In genomic region chr12:80229010-80229800, GRCm38 (mm10) we compare ENCODE assay signal across 9 mouse cellular contexts. TPM values are rescaled to one million over a fixed set of nuclear protein-coding genes. Genes with fewer than 3 reads are reported as not detected.
DNase-seq lines count a peak whose midpoint lies in the region; ATAC-seq and TF ChIP-seq lines count a peak whose summit lies in the region.
"Had no signal": no experiment of that assay in that cellular context is flagged by ENCODE, and none has a peak within 500 bp of the region (broad histone marks: within the 10 kb centered on the region; RNA-seq: fewer than 3 reads in every experiment).

No protein-coding gene starts in this region.

- no peak overlapping the region for H3K9ac ChIP-seq in limb, embryonic 14.5 days (ENCODE audit: low read depth, low read length, severe bottlenecking)
- no peak overlapping the region for H3K9ac ChIP-seq in stomach, embryonic 15.5 days

- 33% methylated on average over 5 of the region's 5 CpGs for WGBS in spleen, adult 2 months
- 25% methylated on average over 5 of the region's 5 CpGs for WGBS in limb, embryonic 14.5 days
- WGBS in stomach, embryonic 15.5 days, result 26% methylated on average over 5 of the region's 5 CpGs

- no peak for TF ChIP-seq CTCF in spleen, adult 2 months (IDR thresholded peaks at IDR 0.05; ENCODE audit: extremely low read depth, insufficient read depth, insufficient read length, insufficient replicate concordance)

- peak; percentile 80 for ATAC-seq in granulocyte monocyte progenitor cell, adult 5-6 weeks (replicated peaks; ENCODE audit: poor library complexity, severe bottlenecking)
- ATAC-seq in limb, embryonic 14.5 days (ENCODE audit: low FRiP score, low read depth), result no peak
- ATAC-seq in stomach, embryonic 15.5 days (ENCODE audit: insufficient read depth, low FRiP score, low read depth), result no peak

- no peaks in the 10 kb centered on the region for H3K36me3 ChIP-seq in spleen, adult 2 months (ENCODE audit: control insufficient read depth, insufficient read depth, low read length)
- no peaks in the 10 kb centered on the region for H3K36me3 ChIP-seq in limb, embryonic 14.5 days (ENCODE audit: control insufficient read depth, insufficient read depth, low read length)
- H3K36me3 ChIP-seq in stomach, embryonic 15.5 days, result peaks cover 1% of the 10 kb centered on the region; the same call in 1 of the 2 replicates

- DNase-seq in spleen, adult 2 months (ENCODE audit: low read depth in 1 of 2, low spot score in 2 of 2), result no peak
- no peak for DNase-seq in spleen, postnatal 36 days (ENCODE audit: low spot score in 2 of 2)
- DNase-seq in limb, embryonic 14.5 days (ENCODE audit: low spot score), result peak; percentile 59
- DNase-seq in frontal cortex, postnatal 10 days (ENCODE audit: low spot score in 2 of 2), result no peak
- no peak for DNase-seq in cerebellum, adult 18-20 months
- no peak for DNase-seq in embryo, embryonic 9.5 days (ENCODE audit: extremely low spot score)

- no peaks in the 10 kb centered on the region for H3K27me3 ChIP-seq in spleen, adult 2 months (ENCODE audit: control insufficient read depth, insufficient read depth, low read length)
- H3K27me3 ChIP-seq in limb, embryonic 14.5 days (ENCODE audit: control insufficient read depth, insufficient read depth, low read length), result no peaks in the 10 kb centered on the region
- H3K27me3 ChIP-seq in stomach, embryonic 15.5 days (replicated peaks), result no peaks in the 10 kb centered on the region

- no peak for TF ChIP-seq POLR2A in spleen, adult 2 months (IDR thresholded peaks at IDR 0.05; ENCODE audit: low read depth, low read length)
- no peak for TF ChIP-seq POLR2A in limb, embryonic 14.5 days (IDR thresholded peaks at IDR 0.05; ENCODE audit: borderline replicate concordance, extremely low read depth, insufficient read depth, insufficient read length)

- peak overlapping the region; percentile 48 for H3K4me2 ChIP-seq in limb, embryonic 14.5 days (replicated peaks; ENCODE audit: low read depth, low read length, severe bottlenecking)
- peak overlapping the region; percentile 42; the same call in 1 of the 2 replicates for H3K4me2 ChIP-seq in stomach, embryonic 15.5 days

- no peak overlapping the region for H3K4me3 ChIP-seq in spleen, adult 2 months (ENCODE audit: extremely low read depth, insufficient read depth, insufficient read length)
- no peak overlapping the region for H3K4me3 ChIP-seq in limb, embryonic 14.5 days (replicated peaks; ENCODE audit: low read length)
- H3K4me3 ChIP-seq in stomach, embryonic 15.5 days (replicated peaks), result no peak overlapping the region
- H3K4me3 ChIP-seq: erythroblast, embryonic 14.5 days had no signal

- peak overlapping the region; percentile 49 for H3K27ac ChIP-seq in spleen, adult 2 months (ENCODE audit: insufficient read depth, low read length)
- H3K27ac ChIP-seq in limb, embryonic 14.5 days (replicated peaks; ENCODE audit: low read depth, low read length), result peak overlapping the region; percentile 80
- H3K27ac ChIP-seq in stomach, embryonic 15.5 days, result peak overlapping the region; percentile 91

- peaks cover 3% of the 10 kb centered on the region; the same call in 1 of the 2 replicates for H3K4me1 ChIP-seq in spleen, adult 2 months (ENCODE audit: control insufficient read depth, insufficient read depth, insufficient read length)
- H3K4me1 ChIP-seq in limb, embryonic 14.5 days (ENCODE audit: control insufficient read depth, insufficient read depth, low read length), result peaks cover 66% of the 10 kb centered on the region
- peaks cover 73% of the 10 kb centered on the region for H3K4me1 ChIP-seq in stomach, embryonic 15.5 days

- peaks cover 6% of the 10 kb centered on the region; the same call in 1 of the 2 replicates for H3K9me3 ChIP-seq in limb, embryonic 14.5 days (ENCODE audit: control insufficient read depth, low read length)
- no peaks in the 10 kb centered on the region for H3K9me3 ChIP-seq in stomach, embryonic 15.5 days

RNA-seq across cellular contexts. Expression of gene Actn1, which starts 31.0 kb away (rescaled TPM):
- polyA plus RNA-seq in spleen, adult 2 months (2012; rRNA removed), result 81.7 and 84.7 TPM in 2 replicates
- total RNA-seq in granulocyte monocyte progenitor cell, adult 5-6 weeks (2014; fragmentation: Nextera tagmentation), result 14.7 and 18.2 TPM in 2 replicates
- total RNA-seq in granulocyte monocyte progenitor cell, adult 5-6 weeks (2017), result 10.1 and 13.9 TPM in 2 replicates
- polyA plus RNA-seq in limb, embryonic 14.5 days (2012; rRNA removed), result 92.3 and 95.9 TPM in 2 replicates
- polyA plus RNA-seq in limb, embryonic 14.5 days (2014; fragmentation: Nextera tagmentation; extraction: Ambion mirVana), result 35.8 and 39.1 TPM in 2 replicates
- 61.2 and 65.0 TPM in 2 replicates for polyA plus RNA-seq in stomach, embryonic 15.5 days (2015; fragmentation: Nextera tagmentation; extraction: Ambion mirVana)
